Mouse (Mus musculus): ENCODE measurements around the gene Kif17.

Gene Kif17

DNA sequence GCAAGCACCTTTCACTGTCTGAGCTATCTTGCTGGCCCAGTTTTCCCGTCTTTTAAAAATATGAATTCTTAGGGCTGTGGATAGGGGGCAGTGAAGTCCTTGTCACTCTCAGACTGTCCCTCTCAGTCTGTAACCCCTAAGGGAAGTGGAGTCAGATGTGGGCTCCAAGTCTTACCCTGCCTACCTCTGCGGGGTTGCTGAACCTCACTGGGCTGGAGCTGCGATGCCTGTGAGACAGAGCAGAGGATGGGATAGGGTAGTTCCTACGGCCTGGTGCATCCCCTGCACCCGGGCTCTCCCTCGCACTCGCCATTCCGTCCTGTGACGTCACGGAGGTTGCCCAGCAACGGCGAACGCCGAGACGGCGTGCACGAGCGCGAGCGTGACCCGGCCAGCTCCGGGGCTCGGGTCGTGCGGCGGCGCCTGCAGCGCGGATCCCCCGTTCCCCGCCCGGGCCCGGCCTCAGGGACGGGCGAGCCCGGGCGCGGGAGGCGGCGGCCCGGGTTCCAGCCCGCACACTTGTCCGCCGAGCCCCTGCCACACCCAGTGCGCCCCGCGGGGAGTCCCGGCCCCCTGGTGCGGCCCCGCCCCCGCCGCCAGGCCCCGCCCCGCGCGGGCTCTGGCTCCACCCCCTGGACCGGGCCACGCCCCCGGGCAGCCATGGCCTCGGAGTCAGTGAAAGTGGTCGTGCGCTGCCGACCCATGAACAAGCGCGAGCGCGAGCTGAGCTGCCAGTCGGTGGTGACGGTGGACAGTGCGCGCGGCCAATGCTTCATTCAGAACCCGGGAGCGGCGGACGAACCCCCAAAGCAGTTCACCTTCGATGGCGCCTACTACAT, 11.8 kb downstream of the Kif17 start:
- DNase-seq, result peak; percentile 64 to 77

DNA sequence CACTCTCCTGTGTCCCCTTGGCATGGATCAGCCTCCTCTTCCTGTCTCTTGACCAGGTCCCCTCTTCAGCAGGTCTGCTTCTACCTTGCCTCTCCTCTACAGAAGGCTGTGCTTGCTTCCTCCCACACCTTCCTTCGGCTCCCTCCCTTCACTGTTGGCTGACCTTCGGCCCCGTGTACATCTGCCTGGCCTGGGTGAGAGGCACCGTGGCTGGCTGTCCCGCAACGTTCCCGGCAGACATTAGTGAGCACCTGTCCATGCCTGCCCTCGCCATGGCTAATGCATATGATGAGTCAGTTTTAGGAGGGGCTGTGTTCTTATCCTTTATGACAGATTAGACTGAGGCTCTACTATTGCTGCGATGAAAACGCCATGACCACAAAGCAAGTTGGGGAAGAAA, 17.6 kb downstream of the Kif17 start:
- DNase-seq, result no peak

DNA sequence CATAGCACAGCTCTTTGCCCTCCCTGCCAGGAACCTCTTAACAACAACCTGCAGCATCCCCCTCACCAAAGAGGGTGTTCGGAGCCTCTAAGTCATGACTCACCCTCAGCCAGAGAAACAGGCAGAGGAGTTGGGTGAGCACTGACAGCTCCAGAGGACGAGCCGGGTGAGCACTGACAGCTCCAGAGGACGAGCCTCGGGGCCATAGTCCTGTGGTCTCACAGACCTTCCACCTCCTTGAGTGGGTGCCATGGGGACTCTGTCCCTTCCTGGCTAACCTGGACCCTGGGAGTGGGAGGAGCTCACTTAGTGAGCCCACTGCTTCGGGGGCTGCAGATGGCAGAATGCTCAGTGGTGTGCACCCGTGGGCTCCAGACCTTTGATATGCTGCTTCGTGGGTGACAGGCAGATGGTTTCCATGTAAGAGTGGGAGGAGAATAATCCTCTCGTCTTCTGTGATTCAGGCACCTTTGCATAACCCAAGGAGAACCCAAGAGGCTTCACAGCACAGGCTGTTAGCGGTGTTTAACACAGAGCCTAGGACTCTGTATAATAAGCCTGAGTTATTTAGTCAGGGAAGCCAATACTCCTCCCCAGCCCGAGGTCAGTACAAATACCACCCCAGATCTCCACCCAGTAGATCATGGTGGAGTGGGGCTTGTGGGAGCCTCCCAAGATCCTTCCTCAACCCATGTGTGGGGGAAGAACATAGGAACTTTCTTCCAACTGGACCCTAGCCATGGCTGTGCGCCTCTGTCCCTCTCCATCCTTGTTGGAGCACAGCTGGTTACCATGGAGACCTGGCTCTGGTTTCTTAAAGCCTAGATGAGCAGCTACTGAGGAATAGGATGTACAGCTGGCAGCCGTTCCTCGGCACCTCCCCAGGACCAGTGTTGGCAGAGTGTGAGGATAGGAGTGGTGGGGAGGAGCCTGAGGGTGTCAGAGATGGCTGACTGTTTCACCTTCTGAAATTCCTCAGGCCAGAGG, 22.1 kb downstream of the Kif17 start:
- DNase-seq, result no peak

DNA sequence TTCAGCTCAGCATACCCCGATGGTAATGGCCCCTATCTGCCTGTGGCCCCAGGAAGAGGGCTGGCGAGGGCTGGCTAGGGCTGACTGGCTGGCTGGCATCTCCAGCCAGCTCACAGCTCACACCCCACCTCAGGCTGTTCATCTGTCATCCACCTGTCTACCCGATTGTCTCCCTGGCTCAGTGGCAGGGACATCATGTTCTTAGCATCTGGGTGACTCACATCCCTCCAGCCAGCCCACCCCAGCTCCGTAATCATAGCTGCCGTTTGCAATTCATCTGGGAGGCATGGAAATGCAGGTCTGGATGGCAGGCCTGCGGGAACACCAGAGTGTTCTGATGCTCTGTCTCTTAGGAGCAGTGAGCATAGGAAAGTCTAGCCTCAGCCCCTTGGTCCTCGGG, 28.1 kb downstream of the Kif17 start:
- DNase-seq, result no peak

DNA sequence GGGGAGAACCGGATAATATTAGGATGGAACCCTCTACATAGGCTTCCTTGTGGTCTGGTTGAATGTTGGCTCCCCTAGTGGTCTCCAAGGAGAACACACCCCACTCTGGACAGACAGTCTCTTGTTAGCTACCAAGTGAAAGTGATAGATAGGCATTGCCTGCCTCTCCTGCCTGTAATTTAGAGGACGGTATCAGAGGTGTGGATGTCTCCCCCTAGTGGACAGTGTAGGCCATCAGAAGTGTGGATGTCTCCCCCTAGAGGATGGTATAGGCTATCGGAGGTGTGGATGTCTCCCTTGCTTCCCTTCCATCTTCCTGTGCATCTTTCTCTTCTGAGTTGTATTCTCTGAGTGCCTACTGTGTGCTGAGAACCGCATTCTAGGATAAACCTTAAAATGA, 32.6 kb downstream of the Kif17 start:
- peak; percentile 59 to 69 for DNase-seq

DNA sequence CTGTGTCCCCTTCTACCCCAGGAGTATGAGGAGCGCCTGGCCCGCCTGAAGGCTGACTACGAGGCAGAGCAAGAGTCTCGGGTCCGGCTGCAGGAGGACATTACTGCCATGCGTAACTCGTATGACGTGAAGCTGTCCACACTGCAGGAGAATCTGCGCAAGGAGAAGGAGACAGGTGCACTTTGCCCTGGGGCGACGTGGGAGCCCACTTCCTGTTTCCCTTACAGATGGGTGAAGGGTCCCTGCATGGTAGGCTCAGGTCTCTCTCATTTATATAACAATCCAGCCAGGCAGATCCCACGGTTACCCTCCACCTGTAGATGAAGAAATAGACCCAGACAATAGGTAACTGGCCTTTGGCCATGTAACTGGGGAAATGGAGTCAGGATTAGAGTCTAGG, 36.2 kb downstream of the Kif17 start:
- no peak for DNase-seq

DNA sequence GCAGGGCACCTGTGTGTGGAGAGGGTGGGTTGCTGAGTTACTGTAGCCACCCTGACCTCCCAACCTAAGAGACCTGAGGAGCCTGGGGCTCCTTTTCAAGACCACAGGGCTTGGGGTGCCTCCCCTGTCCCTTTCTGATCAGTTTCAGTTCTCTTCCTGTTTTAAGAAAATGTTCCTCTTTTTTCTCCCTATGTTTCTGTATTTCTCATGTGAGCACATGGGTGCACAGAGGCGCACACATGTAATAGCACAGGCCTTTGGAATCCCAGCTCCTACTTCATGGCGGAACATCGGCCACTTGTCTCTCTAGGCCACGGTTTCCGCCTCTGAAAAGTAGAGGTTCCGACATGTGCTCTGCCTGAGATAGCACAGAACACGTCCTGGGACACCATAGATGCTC, 38.5 kb downstream of the Kif17 start:
- DNase-seq, result no peak

DNA sequence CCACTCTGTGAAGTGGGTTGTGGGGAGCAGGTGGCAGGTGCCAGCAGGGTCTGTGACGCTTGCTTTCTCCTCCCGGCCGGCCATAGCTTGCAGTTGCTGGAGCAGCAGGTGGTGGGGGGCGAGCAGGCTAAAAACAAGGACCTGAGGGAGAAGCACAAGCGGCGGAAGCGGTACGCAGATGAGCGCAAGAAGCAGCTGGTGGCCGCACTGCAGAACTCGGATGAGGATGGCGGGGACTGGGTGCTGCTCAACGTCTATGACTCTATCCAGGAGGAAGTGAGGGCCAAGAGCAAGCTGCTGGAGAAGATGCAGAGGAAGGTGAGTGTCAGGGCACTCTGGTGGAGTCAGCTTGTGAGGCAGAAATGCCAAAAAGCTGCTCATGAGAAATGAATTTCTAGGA, 41.8 kb downstream of the Kif17 start:
- no peak for DNase-seq

DNA sequence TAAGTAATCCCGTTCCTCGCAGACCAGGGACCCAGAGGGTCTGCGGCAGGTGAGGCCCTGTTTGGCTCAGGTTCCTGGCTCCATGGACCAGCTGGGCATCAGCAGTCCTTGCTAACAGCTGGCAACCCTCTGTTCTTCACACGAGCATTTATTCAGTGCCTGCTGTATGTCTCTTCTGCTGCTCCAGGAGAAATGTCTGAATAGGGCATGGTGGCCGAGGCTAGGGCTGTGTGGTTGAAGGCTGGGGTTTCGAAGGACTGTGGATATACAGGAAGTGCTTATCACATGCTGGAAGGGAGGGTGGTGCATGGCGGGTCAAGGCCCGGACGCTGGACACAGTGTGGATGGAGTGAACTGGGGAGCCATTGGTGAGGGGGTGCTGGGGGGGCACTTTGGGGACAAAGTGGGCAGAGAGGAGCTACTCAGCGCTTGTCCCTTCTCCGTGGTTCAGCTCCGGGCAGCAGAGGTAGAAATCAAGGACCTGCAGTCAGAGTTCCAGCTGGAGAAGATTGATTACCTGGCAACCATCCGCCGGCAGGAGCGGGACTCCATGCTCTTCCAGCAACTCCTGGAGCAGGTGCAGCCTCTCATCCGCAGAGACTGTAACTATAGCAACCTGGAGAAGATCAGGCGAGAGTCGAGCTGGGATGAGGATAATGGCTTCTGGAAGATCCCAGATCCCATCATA, 43.2 kb downstream of the Kif17 start:
- DNase-seq, result no peak

DNA sequence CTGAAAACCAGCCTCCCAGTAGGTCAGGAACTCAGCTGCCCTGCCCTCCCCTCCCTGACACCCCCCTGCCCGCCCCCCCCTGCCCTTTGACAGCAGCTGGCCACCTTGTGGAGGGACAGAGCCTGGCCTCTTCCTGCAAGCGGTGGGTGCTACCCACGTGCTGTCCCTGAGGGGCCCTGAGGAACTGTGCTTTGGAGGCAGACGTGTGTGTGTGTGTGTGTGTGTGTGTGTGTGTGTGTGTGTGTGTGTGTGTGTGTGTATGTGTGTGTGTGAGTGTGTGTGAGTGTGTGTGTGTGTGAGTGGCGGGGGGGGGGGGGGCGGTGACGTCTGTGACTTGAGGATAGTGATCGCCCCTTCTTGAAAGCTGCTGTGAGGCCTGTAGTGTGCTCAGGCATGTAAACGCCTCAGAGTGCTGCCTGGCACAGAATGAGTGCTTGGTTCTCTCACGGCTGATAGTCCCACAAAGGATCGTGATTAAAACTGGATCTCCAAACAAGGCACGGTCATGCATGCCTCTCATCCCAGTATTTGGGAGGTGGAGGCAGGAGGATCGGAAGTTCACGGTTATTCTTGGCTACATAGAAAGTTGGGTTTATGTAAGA, 43.8 kb downstream of the Kif17 start:
- DNase-seq, result no peak

DNA sequence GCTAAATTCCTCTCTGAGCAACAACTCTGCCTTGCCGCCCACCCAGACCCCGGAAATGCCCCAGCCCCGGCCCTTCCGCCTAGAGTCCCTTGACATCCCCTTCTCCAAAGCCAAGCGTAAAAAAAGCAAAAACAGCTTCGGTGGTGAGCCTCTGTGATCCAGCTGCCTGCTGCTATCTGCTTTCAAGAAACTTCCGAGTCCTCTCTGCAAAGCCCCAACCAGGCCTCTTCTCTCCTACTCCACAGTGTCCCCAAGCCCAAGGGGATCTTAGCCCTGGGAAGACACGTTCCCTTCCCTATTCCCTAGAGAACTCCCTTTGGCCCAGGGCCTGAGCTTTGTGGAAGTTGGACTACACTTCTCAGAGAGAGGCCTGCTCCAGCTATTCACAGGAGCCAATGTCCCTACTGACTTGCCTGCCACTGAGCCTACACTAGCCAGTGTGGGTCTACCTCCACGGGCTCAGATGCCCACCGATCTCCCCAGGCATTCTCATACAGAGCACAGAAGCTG, 51.1 kb downstream of the Kif17 start:
- DNase-seq, result no peak

DNA sequence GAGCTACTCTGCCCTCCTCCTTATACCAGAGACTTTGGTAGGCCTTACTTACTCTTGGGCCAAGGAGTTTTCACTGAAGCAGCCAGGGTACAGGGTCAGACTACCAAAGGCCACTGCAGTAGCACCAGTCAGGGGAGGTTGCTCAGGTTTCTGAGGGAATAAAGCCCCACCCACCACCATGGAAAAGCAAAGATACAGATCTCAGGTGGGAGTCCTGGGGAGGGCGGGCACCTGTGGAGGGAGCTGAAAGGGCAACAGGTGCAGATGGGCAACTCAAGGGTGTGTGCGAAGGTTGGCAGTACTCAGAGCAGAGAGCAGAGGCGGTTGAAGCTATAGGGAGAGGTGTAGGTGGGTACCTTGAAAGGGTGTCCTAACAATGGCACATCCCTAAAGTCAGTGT, 52.8 kb downstream of the Kif17 start:
- DNase-seq, result no peak

DNA sequence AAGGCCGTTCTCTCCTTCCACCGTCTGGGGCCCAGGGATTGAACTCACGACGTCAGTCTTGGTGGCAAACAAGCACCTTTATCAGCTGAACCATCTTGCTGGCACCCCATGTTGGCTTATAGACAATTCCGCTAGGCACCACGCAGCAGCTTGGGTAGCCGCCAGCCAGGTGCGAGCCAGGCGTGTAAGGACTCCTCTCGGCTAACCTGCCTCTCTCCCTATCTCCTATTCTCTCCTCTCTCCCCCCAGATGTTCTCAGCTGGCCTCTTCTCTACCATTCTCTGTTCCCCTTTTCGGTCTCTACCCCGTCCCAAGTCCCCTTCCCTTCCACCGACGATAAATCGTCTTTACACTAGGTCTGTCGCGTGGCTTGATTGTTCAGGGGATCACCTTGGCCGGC, 53.5 kb downstream of the Kif17 start:
- DNase-seq, result no peak

DNA sequence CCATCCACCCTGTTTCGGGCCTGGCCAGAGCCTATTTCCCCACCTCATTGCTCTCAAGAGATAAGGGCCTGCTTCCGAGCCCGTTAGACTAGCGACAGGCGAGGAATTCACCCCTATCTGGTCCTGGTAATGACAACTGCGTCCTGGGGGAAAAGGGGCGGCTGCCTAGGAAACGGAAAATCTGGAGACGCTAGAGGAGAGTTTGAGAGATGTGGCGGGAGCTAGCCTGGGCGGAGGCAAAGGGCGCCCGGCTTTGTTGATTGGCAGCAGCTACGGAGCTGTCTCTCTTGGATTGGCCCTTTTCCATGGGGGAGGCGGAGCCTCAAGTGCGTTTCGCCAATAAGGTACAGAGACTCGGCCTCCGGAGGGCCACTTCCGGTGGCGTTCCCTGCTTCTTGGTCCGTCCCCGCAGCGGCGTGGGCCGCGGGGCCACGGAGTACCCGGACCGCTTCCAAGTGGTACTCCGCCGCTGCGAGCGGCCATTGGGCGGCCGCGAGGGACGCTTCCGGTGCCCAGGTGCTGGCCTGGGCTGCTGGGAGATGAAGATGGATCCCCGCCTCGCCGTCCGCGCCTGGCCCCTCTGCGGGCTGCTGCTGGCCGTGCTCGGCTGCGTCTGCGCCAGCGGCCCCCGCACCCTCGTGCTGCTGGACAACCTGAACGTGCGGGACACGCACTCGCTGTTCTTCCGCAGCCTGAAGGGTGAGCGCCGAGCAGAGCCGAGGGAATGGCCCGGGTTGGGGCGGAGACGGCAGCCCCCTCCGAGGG, 54.3 kb downstream of the Kif17 start, which contains the start of gene Ddost:
Ddost (plus strand) TSS at position 391 of the 765 bp plus-strand sequence.
- peak; percentile 99 for DNase-seq

DNA sequence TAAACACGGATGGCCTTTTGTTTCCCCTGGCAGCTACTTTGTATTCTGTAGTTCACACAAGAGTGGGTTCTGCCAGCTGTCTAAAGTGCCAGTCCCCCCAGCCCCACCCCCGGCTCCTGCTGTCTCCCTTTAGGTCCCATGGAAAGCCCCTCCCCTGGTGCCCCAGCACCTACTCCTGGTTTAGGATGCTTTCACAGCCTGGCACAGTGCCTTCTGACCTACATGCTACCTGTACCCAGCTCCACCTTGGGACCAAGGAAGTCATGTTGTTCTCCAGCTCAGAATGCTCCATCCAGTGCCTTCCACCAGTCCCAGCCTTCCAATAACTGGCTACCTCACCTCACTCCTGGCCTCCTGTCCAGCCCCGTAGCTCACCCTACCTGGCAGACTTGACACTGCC, 56.8 kb downstream of the Kif17 start:
- no peak for DNase-seq

DNA sequence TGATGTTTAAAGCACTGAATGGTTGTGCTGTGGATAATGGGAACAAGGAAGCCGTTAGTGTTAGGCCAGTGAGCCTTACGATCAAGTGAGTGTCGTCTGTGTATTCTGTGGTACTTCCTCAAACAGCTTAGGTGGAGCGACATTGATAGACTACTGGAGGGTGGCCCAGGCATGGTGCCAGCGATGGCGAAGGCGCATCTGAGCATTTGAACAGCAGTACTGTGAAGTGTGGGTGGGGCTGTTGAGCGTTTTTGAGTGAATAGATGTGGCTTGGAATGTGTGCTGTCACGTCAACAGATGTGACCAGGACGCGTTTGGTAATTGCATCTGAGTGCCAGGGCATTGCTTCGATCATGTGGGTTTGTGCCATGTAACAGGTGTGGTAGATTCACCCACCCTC, 57.5 kb downstream of the Kif17 start:
- DNase-seq, result no peak

DNA sequence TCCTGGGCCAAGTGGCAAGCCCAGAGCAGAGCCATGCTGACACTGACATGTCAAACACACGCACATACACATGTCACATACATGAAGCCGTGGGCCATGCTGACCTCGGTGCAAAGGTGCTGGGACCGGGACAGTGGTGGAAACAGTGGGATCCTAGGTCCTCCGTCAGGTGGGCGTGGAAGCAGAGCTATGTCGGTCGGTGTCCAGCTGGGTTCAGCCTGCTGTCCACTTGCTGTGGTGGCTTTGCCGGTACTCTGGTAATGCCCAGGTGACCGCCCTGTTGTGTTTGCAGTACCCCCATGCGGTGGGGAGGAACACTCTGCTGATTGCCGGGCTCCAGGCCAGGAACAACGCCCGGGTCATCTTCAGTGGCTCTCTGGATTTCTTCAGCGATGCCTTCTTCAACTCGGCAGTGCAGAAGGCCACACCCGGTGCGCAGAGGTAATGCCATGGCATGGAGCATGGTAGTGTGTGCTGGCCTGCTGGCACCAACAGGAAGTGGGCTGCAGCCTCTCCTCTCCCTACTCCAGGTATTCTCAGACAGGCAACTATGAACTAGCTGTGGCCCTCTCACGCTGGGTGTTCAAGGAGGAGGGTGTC, 60.2 kb downstream of the Kif17 start:
- no peak for DNase-seq

DNA sequence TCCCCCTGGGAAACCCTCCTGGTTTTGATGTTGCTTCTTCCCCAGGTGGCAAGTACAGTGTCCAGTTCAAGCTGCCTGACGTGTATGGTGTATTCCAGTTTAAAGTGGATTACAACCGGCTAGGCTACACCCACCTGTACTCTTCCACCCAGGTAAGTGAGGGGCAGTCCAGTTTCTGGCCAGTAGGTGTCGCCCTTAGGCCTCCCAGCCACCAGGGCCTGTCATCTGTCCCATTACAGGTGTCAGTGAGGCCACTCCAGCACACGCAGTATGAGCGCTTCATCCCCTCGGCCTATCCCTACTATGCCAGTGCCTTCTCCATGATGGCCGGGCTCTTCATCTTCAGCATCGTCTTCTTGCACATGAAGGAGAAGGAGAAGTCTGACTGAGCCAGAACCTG, 61.4 kb downstream of the Kif17 start:
- peak; percentile 55 to 77 for DNase-seq

DNA sequence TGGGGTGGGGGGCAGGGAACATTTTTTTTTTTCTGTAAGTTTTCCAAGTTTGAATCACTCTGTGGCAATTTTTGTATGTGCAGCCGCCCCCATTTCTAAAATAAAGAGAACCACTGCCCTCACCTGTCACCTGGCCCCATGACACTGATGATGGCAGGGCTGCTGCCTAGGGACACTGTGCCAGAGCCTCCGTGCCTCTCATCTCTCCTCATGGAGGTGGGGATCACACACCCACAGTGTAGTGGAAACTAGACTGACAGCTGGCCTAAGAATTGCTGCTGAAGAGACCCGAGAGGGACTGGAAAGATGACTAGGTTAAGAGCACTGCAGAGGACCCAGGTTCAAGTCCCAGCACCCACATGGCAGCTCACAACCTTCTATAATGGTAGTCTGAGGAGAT, 61.9 kb downstream of the Kif17 start:
- DNase-seq, result no peak

DNA sequence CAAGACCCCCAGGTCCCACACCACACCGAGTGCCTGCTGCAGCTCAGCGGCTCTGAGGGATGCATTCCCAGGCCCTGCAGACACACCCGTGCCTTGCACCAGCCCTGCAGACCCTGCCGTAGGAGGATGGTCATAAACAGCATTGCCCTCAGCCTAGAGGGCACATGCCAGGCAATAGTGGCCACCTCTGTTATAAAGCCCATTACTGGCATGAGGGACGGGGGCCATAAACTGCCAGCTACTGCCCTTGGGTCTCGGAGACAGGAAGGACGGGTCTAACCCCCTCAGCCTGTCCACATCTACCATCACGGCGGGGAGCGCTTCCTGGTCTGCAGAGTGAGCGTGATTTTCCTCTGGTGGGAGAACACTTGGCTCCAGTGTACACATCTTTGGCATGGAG, 62.8 kb downstream of the Kif17 start:
- DNase-seq, result no peak

DNA sequence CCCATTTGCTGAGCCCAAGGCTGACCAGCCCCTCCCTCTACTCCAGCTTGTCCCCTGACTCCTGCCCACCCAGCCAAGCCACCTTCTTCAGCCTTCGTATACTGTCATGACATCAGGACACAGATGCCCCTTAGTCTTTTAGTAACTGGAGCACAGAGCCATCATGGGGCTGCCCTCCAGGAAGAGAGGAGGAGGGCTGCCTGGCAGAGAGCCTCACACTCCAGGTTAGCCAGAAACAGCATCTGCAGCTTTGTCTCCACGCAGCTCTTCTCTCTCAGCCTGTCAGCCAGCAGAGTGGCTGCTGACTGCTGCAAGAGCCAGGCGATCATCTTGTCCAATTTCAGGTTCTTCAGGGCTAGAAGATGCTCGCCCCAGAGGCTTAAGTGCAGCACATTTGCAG, 63.6 kb downstream of the Kif17 start:
- no peak for DNase-seq

Data from kidney, adult 8-10 months (tissue).